Mouse (Mus musculus) embryonic fibroblast, embryonic 13.5 days (primary cell): ENCODE measurements around the gene Mmgt2.

ENCODE experiments used
- CTCF ChIP-seq: IDR thresholded peaks from 2 replicates; pipeline ENCODE4 v1.5.1; 2011; ENCODE audit warnings: mild to moderate bottlenecking, control low read depth, low read length, moderate library complexity, borderline replicate concordance; ENCODE audit not compliant: insufficient read depth
- POLR2A ChIP-seq: IDR thresholded peaks from 2 replicates; pipeline ENCODE4 v1.6.1; 2011; ENCODE audit warnings: low read depth, mild to moderate bottlenecking, control low read depth, low read length, moderate library complexity

- no peak for TF ChIP-seq CTCF
- TF ChIP-seq POLR2A = no peak
Observed at GRCm38 (mm10) chr11:62646495-62646843, 2.0 kb upstream of the Mmgt2 start.
